Mouse (Mus musculus) limb, embryonic 14.5 days (tissue): Measurements from ENCODE around the gene Pten. TPM values are rescaled to one million over a fixed set of nuclear protein-coding genes. Genes with fewer than 3 reads are reported as not detected.
A peak's percentile ranks its signal among the peaks of the same experiment; 100 is the strongest.

Experiments
- ATAC-seq: fragments of 200-750 bp; cut with Nextera tagmentation; 2 replicates; pipeline ENCODE4 v1.8.0; 2017; ENCODE audit warnings: low read depth, moderate number of reproducible peaks, moderate TSS enrichment; ENCODE audit not compliant: low FRiP score
- DNase-seq: peaks from one replicate; pipeline ENCODE4 v3.0.0-alpha.2; 2015; ENCODE audit warnings: low spot score
- H3K27ac ChIP-seq: fragments of 300-500 bp; sonication (generic); replicated peaks from 2 replicates; pipeline ENCODE4 v1.5.1; 2014; ENCODE audit warnings: low read depth, mild to moderate bottlenecking, low read length, moderate library complexity, mixed read lengths
- H3K27me3 ChIP-seq: fragments of 300-500 bp; sonication (generic); 2 replicates; pipeline ENCODE4 v1.6.1; 2014; ENCODE audit warnings: low read length, mixed read lengths; ENCODE audit not compliant: control insufficient read depth, insufficient read depth
- H3K36me3 ChIP-seq: fragments of 300-500 bp; sonication (generic); 2 replicates; pipeline ENCODE4 v1.6.1; 2014; ENCODE audit warnings: mild to moderate bottlenecking, low read length, moderate library complexity, mixed read lengths; ENCODE audit not compliant: control insufficient read depth, insufficient read depth
- H3K4me1 ChIP-seq: fragments of 300-500 bp; sonication (generic); 2 replicates; pipeline ENCODE4 v1.6.1; 2014; ENCODE audit warnings: antibody characterized with exemption, low read length, mixed read lengths; ENCODE audit not compliant: control insufficient read depth, insufficient read depth
- H3K4me2 ChIP-seq: fragments of 300-500 bp; sonication (generic); replicated peaks from 2 replicates; pipeline ENCODE4 v1.6.1; 2014; ENCODE audit warnings: low read depth, mild to moderate bottlenecking, low read length, moderate library complexity; ENCODE audit not compliant: severe bottlenecking
- H3K4me3 ChIP-seq: fragments of 300-500 bp; sonication (generic); replicated peaks from 2 replicates; pipeline ENCODE4 v1.5.1; 2014; ENCODE audit warnings: low read length
- H3K9ac ChIP-seq: fragments of 300-500 bp; sonication (generic); 2 replicates; pipeline ENCODE4 v1.6.1; 2014; ENCODE audit warnings: mild to moderate bottlenecking, low read depth, low read length, moderate library complexity; ENCODE audit not compliant: severe bottlenecking
- H3K9me3 ChIP-seq: fragments of 300-500 bp; sonication (generic); 2 replicates; pipeline ENCODE4 v1.6.1; 2016; ENCODE audit warnings: low read length; ENCODE audit not compliant: control insufficient read depth
- POLR2A ChIP-seq: fragments of 200-500 bp; IDR thresholded peaks from 2 replicates; pipeline ENCODE4 v1.8.0; 2012; ENCODE audit warnings: inconsistent platforms, mild to moderate bottlenecking, moderate library complexity, borderline replicate concordance; ENCODE audit not compliant: insufficient read depth, insufficient read length; ENCODE audit errors: extremely low read depth
- WGBS: fragments of 180-500 bp; shearing (Covaris S2); extraction: QIAGEN DNeasy Blood & Tissue Kit; methylation state at CpG from one replicate; pipeline ENCODE4 v1.1.7; 2014; 5-methylcytosine and 5-hydroxymethylcytosine counted together
- polyA plus RNA-seq, 2 experiments: library from polyadenylated mRNA; depleted of rRNA in 1 of 2; stranded (reverse) in 1 of 2; unstranded in 1 of 2; fragments of >200 nt; fragmentation: Nextera tagmentation in 1 of 2; extraction: Ambion mirVana in 1 of 2; gene quantifications; 2 replicates each; pipeline versions ENCODE4 v1.2.1 to v1.2.3; 2012 to 2014

Pten gene
- polyA plus RNA-seq, 2 experiments, result 12.2 to 17.3 TPM

GRCm38 (mm10) chr19:32740641-32741345 lies 16.5 kb upstream of the Pten start:
- no peaks in the 10 kb centered on the region for H3K36me3 ChIP-seq
- DNase-seq (no peak), ATAC-seq (no peak)
- no peak overlapping the region for H3K27ac ChIP-seq
- WGBS, result 73% methylated on average over 4 of the region's 4 CpGs
- H3K4me3 ChIP-seq, result no peak overlapping the region
- H3K4me2 ChIP-seq, result no peak overlapping the region
- no peaks in the 10 kb centered on the region for H3K27me3 ChIP-seq
- H3K9ac ChIP-seq, result no peak overlapping the region
- no peaks in the 10 kb centered on the region for H3K9me3 ChIP-seq
- no peaks in the 10 kb centered on the region for H3K4me1 ChIP-seq
- no peak for TF ChIP-seq POLR2A

DNA sequence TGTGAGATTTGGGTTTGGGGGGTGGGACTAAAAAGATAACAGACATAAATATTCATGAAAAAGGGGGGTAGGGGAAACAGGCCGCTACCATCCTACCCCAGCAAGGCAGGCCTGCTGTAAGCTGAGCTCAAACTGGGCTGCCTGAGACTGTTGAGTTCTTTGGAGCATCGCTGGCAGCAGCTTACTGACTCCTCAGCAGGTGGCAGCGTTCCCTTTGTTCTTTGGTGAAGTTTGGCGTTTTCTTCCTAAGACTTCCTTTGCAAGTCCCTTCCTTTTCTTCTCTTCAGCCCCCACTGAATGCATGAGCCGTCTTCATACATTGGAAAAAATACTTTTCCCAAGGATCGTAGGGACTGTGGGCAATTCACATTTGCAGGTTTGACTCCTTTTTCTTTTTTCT lies 7.9 kb upstream of the Pten start:
- Histone ChIP-seq H3K36me3 (no peaks in the 10 kb centered on the region), H3K9ac (no peak overlapping the region), H3K27me3 (0 out of 2 replicates have a peak, but pooled peaks cover 2% of the 10 kb centered on the region), H3K9me3 (no peaks in the 10 kb centered on the region), H3K4me2 (no peak overlapping the region), H3K4me1 (no peaks in the 10 kb centered on the region), H3K27ac (no peak overlapping the region), H3K4me3 (no peak overlapping the region)
- DNase-seq (peak; percentile 68), ATAC-seq (no peak)
- TF ChIP-seq POLR2A, result no peak
- 26% methylated on average over 6 of the region's 6 CpGs for WGBS

DNA sequence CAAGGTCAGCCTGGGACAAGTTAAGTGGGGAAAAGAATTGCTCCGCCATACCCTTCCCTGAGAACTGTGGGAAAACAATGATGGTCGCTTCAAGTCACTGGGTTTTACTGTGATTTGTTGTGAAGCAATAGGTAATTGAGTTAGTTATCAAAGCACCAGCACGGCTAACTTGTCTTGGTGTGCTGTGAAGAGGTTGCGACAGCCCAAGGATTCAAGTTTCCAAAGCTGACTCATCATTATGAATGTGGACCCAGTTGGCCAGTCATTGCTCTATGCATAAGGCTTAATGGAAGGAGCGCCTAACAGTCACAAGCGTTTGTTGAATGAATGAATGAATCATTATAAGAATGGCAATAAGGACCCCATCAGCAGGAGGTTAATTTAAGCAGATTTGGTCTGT lies 4.9 kb upstream of the Pten start:
- H3K27me3 ChIP-seq, result 0 out of 2 replicates have a peak, but pooled peaks cover 9% of the 10 kb centered on the region
- no peak overlapping the region for H3K9ac ChIP-seq
- no peak overlapping the region for H3K27ac ChIP-seq
- TF ChIP-seq POLR2A, result no peak
- H3K36me3 ChIP-seq, result no peaks in the 10 kb centered on the region
- no peak for ATAC-seq
- 92% methylated on average over 6 of the region's 6 CpGs for WGBS
- DNase-seq, result no peak
- no peaks in the 10 kb centered on the region for H3K9me3 ChIP-seq
- no peak overlapping the region for H3K4me3 ChIP-seq
- H3K4me2 ChIP-seq, result no peak overlapping the region
- H3K4me1 ChIP-seq, result peaks cover 8% of the 10 kb centered on the region

GRCm38 (mm10) chr19:32753386-32753785 lies 3.9 kb upstream of the Pten start:
- 75% methylated on average over 3 of the region's 3 CpGs for WGBS
- no peak for TF ChIP-seq POLR2A

GRCm38 (mm10) chr19:32754188-32755000 lies 2.9 kb upstream of the Pten start:
- Histone ChIP-seq H3K4me3 (no peak overlapping the region), H3K9ac (no peak overlapping the region), H3K36me3 (no peaks in the 10 kb centered on the region), H3K4me1 (peaks cover 10% of the 10 kb centered on the region), H3K4me2 (0 out of 2 replicates have a peak overlapping the region, but pooled peaks have one; percentile 5), H3K27ac (no peak overlapping the region), H3K27me3 (0 out of 2 replicates have a peak, but pooled peaks cover 9% of the 10 kb centered on the region), H3K9me3 (no peaks in the 10 kb centered on the region)
- WGBS, result 19% methylated on average over 15 of the region's 15 CpGs
- no peak for TF ChIP-seq POLR2A
- DNase-seq (no peak), ATAC-seq (no peak)

More at GRCm38 (mm10) chr19:32753386-32753785, 3.9 kb upstream of the Pten start:
- H3K36me3 ChIP-seq, result no peaks in the 10 kb centered on the region
- H3K27ac ChIP-seq, result no peak overlapping the region
- ATAC-seq (no peak), DNase-seq (no peak)
- no peak overlapping the region for H3K4me2 ChIP-seq
- no peaks in the 10 kb centered on the region for H3K9me3 ChIP-seq
- H3K27me3 ChIP-seq, result 0 out of 2 replicates have a peak, but pooled peaks cover 9% of the 10 kb centered on the region
- peaks cover 8% of the 10 kb centered on the region for H3K4me1 ChIP-seq
- H3K4me3 ChIP-seq, result no peak overlapping the region
- no peak overlapping the region for H3K9ac ChIP-seq
